Mouse (Mus musculus) ES-Bruce4 (cell line): Measurements from ENCODE around the gene Ppt2.

Experiments used
- CTCF ChIP-seq: IDR thresholded peaks from one replicate; pipeline ENCODE4 v1.8.1; 2011; ENCODE audit warnings: low read depth, low read length
- EP300 ChIP-seq: IDR thresholded peaks from 2 replicates; pipeline ENCODE4 v1.6.1; 2011; ENCODE audit warnings: low read depth, low read length; ENCODE audit not compliant: insufficient read depth
- POLR2A ChIP-seq: IDR thresholded peaks from one replicate; pipeline ENCODE4 v1.8.1; 2011; ENCODE audit warnings: low read length; ENCODE audit not compliant: insufficient read depth

- TF ChIP-seq POLR2A (no peak), CTCF (no peak), EP300 (no peak)
These were observed 21.0 kb upstream of the Ppt2 start for GRCm38 (mm10) chr17:34649106-34649864.
